Mouse (Mus musculus): ENCODE results near the gene Ndufs5. TPM values are rescaled to one million over a fixed set of nuclear protein-coding genes. Genes with fewer than 3 reads are reported as not detected.

Ndufs5 gene
- polyA plus RNA-seq, 1 experiment = 484 TPM

DNA sequence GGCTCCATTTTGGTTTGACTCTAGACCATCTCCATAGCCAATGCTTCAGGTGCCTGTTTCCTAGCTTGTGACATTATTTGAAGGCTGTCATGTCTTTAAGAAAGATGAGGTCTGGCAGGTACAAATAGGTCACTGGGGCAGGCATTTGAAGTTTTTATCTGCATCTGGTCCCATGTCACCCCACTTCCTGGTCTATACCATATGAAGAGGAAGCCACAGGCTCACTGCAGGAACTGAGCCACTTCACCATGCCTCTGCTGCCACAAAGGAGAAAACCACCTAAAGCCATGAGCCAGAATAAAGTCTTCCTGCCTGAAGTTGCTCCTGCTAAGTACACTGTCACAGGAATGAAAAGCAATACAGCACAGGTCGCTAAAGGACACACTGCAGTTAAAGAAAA is 24.9 kb upstream of the Ndufs5 start:
- peaks cover 60% of the 10 kb centered on the region for H3K79me2 ChIP-seq (ENCODE audit: control insufficient read depth, insufficient read depth)
- no peaks in the 10 kb centered on the region for H3K27me3 ChIP-seq (ENCODE audit: control insufficient read depth, insufficient read depth, insufficient read length)
- H3K4me3 ChIP-seq = no peak overlapping the region
- H3ac ChIP-seq (ENCODE audit: control insufficient read depth, insufficient read length) = no peak overlapping the region
- peaks cover 44% of the 10 kb centered on the region for H3K36me3 ChIP-seq (ENCODE audit: control insufficient read depth, insufficient read depth)
- TF ChIP-seq USF1 (IDR thresholded peaks at IDR 0.05; ENCODE audit: low read depth) (no peak), MAX (IDR thresholded peaks at IDR 0.05; ENCODE audit: low read depth) (no peak), TCF3 (IDR thresholded peaks at IDR 0.05; ENCODE audit: insufficient read length, low read depth) (no peak), POLR2AphosphoS2 (IDR thresholded peaks at IDR 0.05; ENCODE audit: insufficient read length, low read depth) (no peak), CEBPB (IDR thresholded peaks at IDR 0.05; ENCODE audit: insufficient read depth, poor library complexity, severe bottlenecking) (no peak), E2F4 (IDR thresholded peaks at IDR 0.05; ENCODE audit: insufficient read depth) (no peak), POLR2A (IDR thresholded peaks at IDR 0.05; ENCODE audit: insufficient read length, low read depth) (no peak), REST (IDR thresholded peaks at IDR 0.05; ENCODE audit: insufficient read depth, insufficient read length) (no peak), MYOD1 (IDR thresholded peaks at IDR 0.05; ENCODE audit: control insufficient read depth in 1 of 3, insufficient read length in 2 of 3, low read depth in 2 of 3) (no peak), TCF12 (IDR thresholded peaks at IDR 0.05; ENCODE audit: insufficient read depth, poor library complexity, severe bottlenecking) (no peak), SRF (IDR thresholded peaks at IDR 0.05; ENCODE audit: control insufficient read depth, insufficient read length, low read depth) (no peak), MYOG (IDR thresholded peaks at IDR 0.05; ENCODE audit: control insufficient read depth in 1 of 3, insufficient read depth in 1 of 3, insufficient read length in 2 of 3, low read depth in 2 of 3) (no peak)
- no peak overlapping the region for H3K4me2 ChIP-seq (ENCODE audit: low read depth)

DNA sequence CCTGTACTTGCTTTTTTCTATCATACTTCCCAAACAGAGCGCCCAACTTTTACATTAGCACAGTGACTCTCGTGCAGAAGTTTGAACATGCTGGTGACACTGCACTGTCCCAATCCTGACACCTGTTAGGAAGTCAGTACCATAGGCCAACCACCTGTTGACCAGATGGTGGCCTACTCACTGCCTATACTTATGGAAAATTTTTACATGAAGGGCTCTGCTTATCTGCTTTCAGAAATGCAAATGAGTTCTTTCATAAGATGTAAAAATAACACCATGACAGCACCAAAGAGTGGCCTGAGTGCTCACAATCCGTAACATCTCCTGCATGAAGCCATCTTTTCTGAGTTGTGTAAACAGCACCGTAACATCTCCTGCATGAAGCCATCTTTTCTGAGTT is 20.7 kb upstream of the Ndufs5 start:
- H3K36me3 ChIP-seq (ENCODE audit: control insufficient read depth, insufficient read depth) = peaks cover 54% of the 10 kb centered on the region
- no peak overlapping the region for H3K4me3 ChIP-seq
- no peak overlapping the region for H3K4me2 ChIP-seq (ENCODE audit: low read depth)
- no peak for TF ChIP-seq TCF3 (IDR thresholded peaks at IDR 0.05; ENCODE audit: insufficient read length, low read depth)
- no peak for TF ChIP-seq SRF (IDR thresholded peaks at IDR 0.05; ENCODE audit: control insufficient read depth, insufficient read length, low read depth)
- TF ChIP-seq MAX (IDR thresholded peaks at IDR 0.05; ENCODE audit: low read depth) = no peak
- TF ChIP-seq MYOD1 (IDR thresholded peaks at IDR 0.05; ENCODE audit: control insufficient read depth in 1 of 3, insufficient read length in 2 of 3, low read depth in 2 of 3) = peak in 2 of 3 experiments; percentile 7 to 26
- TF ChIP-seq REST (IDR thresholded peaks at IDR 0.05; ENCODE audit: insufficient read depth, insufficient read length) = no peak
- no peaks in the 10 kb centered on the region for H3K27me3 ChIP-seq (ENCODE audit: control insufficient read depth, insufficient read depth, insufficient read length)
- no peak overlapping the region for H3ac ChIP-seq (ENCODE audit: control insufficient read depth, insufficient read length)
- peaks cover 18% of the 10 kb centered on the region for H3K79me2 ChIP-seq (ENCODE audit: control insufficient read depth, insufficient read depth)

DNA sequence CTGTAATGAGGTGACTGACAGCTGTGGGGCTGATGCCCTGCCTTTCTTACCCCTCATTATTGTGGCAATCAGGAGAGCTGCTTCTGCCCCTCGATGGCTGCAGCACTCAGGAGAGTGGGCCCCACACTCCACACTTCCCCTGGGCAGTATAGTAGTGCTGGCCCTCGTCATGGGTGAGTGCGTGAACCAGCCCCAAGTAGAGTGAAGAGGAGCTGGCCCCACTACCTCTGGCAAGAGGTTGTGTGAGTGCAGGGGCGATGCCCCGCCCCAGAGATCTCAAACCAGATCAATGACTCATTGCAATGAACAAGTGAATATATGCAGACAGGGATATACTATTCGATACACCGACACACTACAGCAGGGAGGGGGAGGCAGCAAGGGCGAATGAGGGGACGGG is 15.5 kb upstream of the Ndufs5 start:
- H3ac ChIP-seq (ENCODE audit: control insufficient read depth, insufficient read length) = no peak overlapping the region
- H3K4me2 ChIP-seq (ENCODE audit: low read depth) = no peak overlapping the region
- H3K27me3 ChIP-seq (ENCODE audit: control insufficient read depth, insufficient read depth, insufficient read length) = no peaks in the 10 kb centered on the region
- no peaks in the 10 kb centered on the region for H3K79me2 ChIP-seq (ENCODE audit: control insufficient read depth, insufficient read depth)
- no peak for TF ChIP-seq CEBPB (IDR thresholded peaks at IDR 0.05; ENCODE audit: insufficient read depth, poor library complexity, severe bottlenecking)
- TF ChIP-seq POLR2AphosphoS2 (IDR thresholded peaks at IDR 0.05; ENCODE audit: insufficient read length, low read depth) = no peak
- TF ChIP-seq MYOD1 (IDR thresholded peaks at IDR 0.05; ENCODE audit: control insufficient read depth in 1 of 3, insufficient read length in 2 of 3, low read depth in 2 of 3) = no peak
- TF ChIP-seq SRF (IDR thresholded peaks at IDR 0.05; ENCODE audit: control insufficient read depth, insufficient read length, low read depth) = no peak
- TF ChIP-seq TCF12 (IDR thresholded peaks at IDR 0.05; ENCODE audit: insufficient read depth, poor library complexity, severe bottlenecking) = no peak
- H3K36me3 ChIP-seq (ENCODE audit: control insufficient read depth, insufficient read depth) = peaks cover 21% of the 10 kb centered on the region
- H3K4me3 ChIP-seq = no peak overlapping the region

DNA sequence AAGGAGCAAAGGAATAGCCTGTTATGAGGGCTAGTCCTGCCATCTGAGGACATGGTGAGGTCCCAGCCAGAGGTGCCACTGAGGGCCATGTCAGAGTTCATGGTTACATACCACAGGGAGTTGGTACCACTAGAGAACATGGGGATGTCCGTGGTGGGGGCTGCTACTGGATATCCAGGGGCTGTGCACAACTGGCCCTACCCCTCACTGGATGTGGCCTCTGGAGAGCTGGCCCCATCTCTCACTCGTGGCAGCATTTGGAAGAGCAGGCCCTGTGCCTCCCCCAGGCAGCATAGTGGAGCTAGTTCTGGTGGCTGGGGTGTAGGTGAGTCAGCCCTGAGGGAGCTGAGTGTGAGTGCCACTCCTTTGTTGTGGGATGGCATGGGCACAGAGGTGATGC is 14.9 kb upstream of the Ndufs5 start:
- Histone ChIP-seq H3K4me2 (ENCODE audit: low read depth) (no peak overlapping the region), H3K27me3 (ENCODE audit: control insufficient read depth, insufficient read depth, insufficient read length) (no peaks in the 10 kb centered on the region), H3ac (ENCODE audit: control insufficient read depth, insufficient read length) (no peak overlapping the region), H3K4me3 (no peak overlapping the region), H3K36me3 (ENCODE audit: control insufficient read depth, insufficient read depth) (peaks cover 14% of the 10 kb centered on the region), H3K79me2 (ENCODE audit: control insufficient read depth, insufficient read depth) (no peaks in the 10 kb centered on the region)
- no peak for TF ChIP-seq REST (IDR thresholded peaks at IDR 0.05; ENCODE audit: insufficient read depth, insufficient read length)
- TF ChIP-seq E2F4 (IDR thresholded peaks at IDR 0.05; ENCODE audit: insufficient read depth) = no peak
- TF ChIP-seq POLR2A (IDR thresholded peaks at IDR 0.05; ENCODE audit: insufficient read length, low read depth) = no peak
- TF ChIP-seq TCF3 (IDR thresholded peaks at IDR 0.05; ENCODE audit: insufficient read length, low read depth) = no peak
- TF ChIP-seq MAX (IDR thresholded peaks at IDR 0.05; ENCODE audit: low read depth) = no peak
- TF ChIP-seq USF1 (IDR thresholded peaks at IDR 0.05; ENCODE audit: low read depth) = no peak
- no peak for TF ChIP-seq MYOD1 (IDR thresholded peaks at IDR 0.05; ENCODE audit: control insufficient read depth in 1 of 3, insufficient read length in 2 of 3, low read depth in 2 of 3)
- TF ChIP-seq POLR2AphosphoS2 (IDR thresholded peaks at IDR 0.05; ENCODE audit: insufficient read length, low read depth) = no peak
- no peak for TF ChIP-seq SRF (IDR thresholded peaks at IDR 0.05; ENCODE audit: control insufficient read depth, insufficient read length, low read depth)
- no peak for TF ChIP-seq CEBPB (IDR thresholded peaks at IDR 0.05; ENCODE audit: insufficient read depth, poor library complexity, severe bottlenecking)
- no peak for TF ChIP-seq MYOG (IDR thresholded peaks at IDR 0.05; ENCODE audit: control insufficient read depth in 1 of 3, insufficient read depth in 1 of 3, insufficient read length in 2 of 3, low read depth in 2 of 3)
- TF ChIP-seq TCF12 (IDR thresholded peaks at IDR 0.05; ENCODE audit: insufficient read depth, poor library complexity, severe bottlenecking) = no peak

DNA sequence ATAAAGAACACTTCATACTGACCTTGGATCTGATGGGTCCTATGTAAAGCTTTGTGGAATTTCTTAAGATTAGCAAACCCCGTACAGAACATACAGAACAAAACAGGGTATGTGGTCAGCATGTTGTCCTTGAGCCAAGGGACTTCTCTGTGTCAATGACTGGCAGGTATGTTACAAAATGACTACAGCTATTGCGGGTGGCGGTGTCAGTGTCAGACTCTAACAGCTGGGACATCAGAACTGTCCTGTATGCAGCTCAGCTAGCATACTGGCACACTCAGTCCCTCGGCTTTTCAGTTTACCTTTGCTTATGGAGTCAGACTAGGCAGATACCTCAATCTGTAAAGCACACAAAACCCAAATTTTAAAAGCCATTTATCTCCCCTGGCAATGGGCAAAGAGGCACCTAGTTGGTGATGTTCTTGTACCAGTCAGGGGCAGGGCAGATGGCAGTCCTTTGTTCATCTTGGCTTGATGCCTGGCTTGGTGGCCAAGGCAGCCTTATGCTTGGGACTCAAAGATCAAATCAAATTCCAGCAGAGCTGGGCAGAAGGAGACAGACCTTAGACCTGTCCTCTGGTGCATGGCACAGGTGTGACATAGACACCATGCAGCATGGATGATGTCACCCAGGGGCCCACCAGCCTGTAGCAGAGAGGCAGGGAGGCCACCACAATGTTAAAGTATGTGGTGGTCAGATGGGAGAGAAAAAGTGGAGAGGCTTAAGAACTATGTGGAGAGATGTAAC is 14.3 kb upstream of the Ndufs5 start:
- no peak overlapping the region for H3K4me2 ChIP-seq (ENCODE audit: low read depth)
- H3K79me2 ChIP-seq (ENCODE audit: control insufficient read depth, insufficient read depth) = no peaks in the 10 kb centered on the region
- H3K27me3 ChIP-seq (ENCODE audit: control insufficient read depth, insufficient read depth, insufficient read length) = no peaks in the 10 kb centered on the region
- H3ac ChIP-seq (ENCODE audit: control insufficient read depth, insufficient read length) = no peak overlapping the region
- H3K36me3 ChIP-seq (ENCODE audit: control insufficient read depth, insufficient read depth) = peaks cover 11% of the 10 kb centered on the region
- H3K4me3 ChIP-seq = no peak overlapping the region
- no peak for TF ChIP-seq CEBPB (IDR thresholded peaks at IDR 0.05; ENCODE audit: insufficient read depth, poor library complexity, severe bottlenecking)
- TF ChIP-seq POLR2AphosphoS2 (IDR thresholded peaks at IDR 0.05; ENCODE audit: insufficient read length, low read depth) = peak; percentile 48

Measured in myocyte (in vitro differentiated cells).